Mouse (Mus musculus) neural tube, embryonic 14.5 days (tissue): Measurements from ENCODE around the gene Fev. TPM values are rescaled to one million over a fixed set of nuclear protein-coding genes. Genes with fewer than 3 reads are reported as not detected.

Source experiments
- ATAC-seq: fragments of 200-750 bp; cut with Nextera tagmentation; 2 replicates; pipeline ENCODE4 v1.8.0; 2017; ENCODE audit warnings: low read depth, mild to moderate bottlenecking, moderate TSS enrichment, moderate library complexity
- H3K27ac ChIP-seq: fragments of 300-500 bp; sonication (generic); 2 replicates; pipeline ENCODE4 v1.5.1; 2014; ENCODE audit warnings: low read depth, mild to moderate bottlenecking, control low read depth, low read length, moderate library complexity, mixed read lengths
- H3K27me3 ChIP-seq: fragments of 300-500 bp; sonication (generic); 2 replicates; pipeline ENCODE4 v1.6.1; 2014; ENCODE audit warnings: low read length; ENCODE audit not compliant: control insufficient read depth, insufficient read depth
- H3K36me3 ChIP-seq: fragments of 300-500 bp; sonication (generic); 2 replicates; pipeline ENCODE4 v1.6.1; 2014; ENCODE audit warnings: low read length, mixed read lengths; ENCODE audit not compliant: control insufficient read depth, insufficient read depth
- H3K4me1 ChIP-seq: fragments of 300-500 bp; sonication (generic); 2 replicates; pipeline ENCODE4 v1.6.1; 2014; ENCODE audit warnings: low read length; ENCODE audit not compliant: control insufficient read depth, insufficient read depth
- H3K4me2 ChIP-seq: fragments of 300-500 bp; sonication (generic); 2 replicates; pipeline ENCODE4 v1.6.1; 2014; ENCODE audit warnings: mild to moderate bottlenecking, low read depth, low read length, control low read depth
- H3K4me3 ChIP-seq: fragments of 300-500 bp; sonication (generic); 2 replicates; pipeline ENCODE4 v1.5.1; 2014; ENCODE audit warnings: low read depth, low read length, control low read depth, mixed read lengths
- H3K9ac ChIP-seq: fragments of 300-500 bp; sonication (generic); replicated peaks from 2 replicates; pipeline ENCODE4 v1.6.1; 2014; ENCODE audit warnings: low read depth, mild to moderate bottlenecking, control low read depth, low read length, mixed read lengths
- H3K9me3 ChIP-seq: fragments of 300-500 bp; sonication (generic); 2 replicates; pipeline ENCODE4 v1.6.1; 2016; ENCODE audit warnings: low read length; ENCODE audit not compliant: control insufficient read depth
- WGBS: fragments of 180-500 bp; shearing (Covaris S2); extraction: QIAGEN DNeasy Blood & Tissue Kit; methylation state at CpG from one replicate; pipeline ENCODE4 v1.1.7; 2014; 5-methylcytosine and 5-hydroxymethylcytosine counted together
- polyA plus RNA-seq: library from polyadenylated mRNA; unstranded; fragments of >200 nt; fragmentation: Nextera tagmentation; extraction: Ambion mirVana; gene quantifications from 2 replicates; pipeline ENCODE4 v1.2.1, GENCODE M21; 2014

The Fev gene
- not detected in 2 replicates for polyA plus RNA-seq

- WGBS, result under 1% methylated on average over 41 of the region's 43 CpGs
- no peaks in the 10 kb centered on the region for H3K36me3 ChIP-seq
- peaks cover 64% of the 10 kb centered on the region for H3K27me3 ChIP-seq
- no peaks in the 10 kb centered on the region for H3K9me3 ChIP-seq
- no peak within 1 kb of the TSS for H3K9ac ChIP-seq
- H3K4me2 ChIP-seq, result peak within 1 kb of the TSS; percentile 27
- H3K4me3 ChIP-seq, result peak within 1 kb of the TSS; percentile 8; the same call in 1 of the 2 replicates
- no peak within 1 kb of the TSS for H3K27ac ChIP-seq
- H3K4me1 ChIP-seq, result peaks cover 21% of the 10 kb centered on the region
- ATAC-seq, result no peak
Measured at GRCm38 (mm10) chr1:74885369-74886042, at the start of gene Fev. Gene Fev, minus strand, starts transcription at chr1:74885419.

- ATAC-seq, result no peak
- no peaks in the 10 kb centered on the region for H3K9me3 ChIP-seq
- H3K4me2 ChIP-seq, result no peak overlapping the region
- WGBS, result 85% methylated on average over 9 of the region's 9 CpGs
- H3K9ac ChIP-seq, result no peak overlapping the region
- H3K36me3 ChIP-seq, result no peaks in the 10 kb centered on the region
- H3K4me1 ChIP-seq, result no peaks in the 10 kb centered on the region
- H3K27me3 ChIP-seq, result no peaks in the 10 kb centered on the region
- no peak overlapping the region for H3K27ac ChIP-seq
- no peak overlapping the region for H3K4me3 ChIP-seq
Measured at GRCm38 (mm10) chr1:74927621-74928296, 42.5 kb upstream of the Fev start.

DNA sequence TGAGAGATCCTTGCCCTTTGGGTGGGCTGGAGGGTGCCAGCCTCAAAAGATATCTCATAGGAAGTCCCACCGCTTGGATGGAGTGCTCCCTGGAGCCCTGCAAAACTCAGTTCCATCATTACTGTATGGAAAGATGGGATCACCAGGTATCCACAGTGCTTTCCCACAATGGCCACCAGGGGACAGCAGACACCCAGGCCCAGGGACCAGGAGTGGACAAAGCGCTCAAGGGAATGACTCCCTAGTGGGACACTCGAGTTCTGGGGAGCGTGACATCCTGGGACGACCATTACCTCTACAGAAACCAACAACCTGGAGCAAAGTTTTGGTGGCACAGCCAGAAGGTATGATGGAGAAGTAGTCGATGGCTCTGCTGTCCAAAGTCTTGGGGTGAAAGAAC, 41.5 kb upstream of the Fev start:
- ATAC-seq, result no peak
- WGBS, result 39% methylated on average over 6 of the region's 6 CpGs
- no peaks in the 10 kb centered on the region for H3K9me3 ChIP-seq
- no peak overlapping the region for H3K9ac ChIP-seq
- H3K4me1 ChIP-seq, result no peaks in the 10 kb centered on the region
- no peaks in the 10 kb centered on the region for H3K27me3 ChIP-seq
- no peak overlapping the region for H3K4me3 ChIP-seq
- H3K27ac ChIP-seq, result no peak overlapping the region
- no peak overlapping the region for H3K4me2 ChIP-seq
- H3K36me3 ChIP-seq, result no peaks in the 10 kb centered on the region

DNA sequence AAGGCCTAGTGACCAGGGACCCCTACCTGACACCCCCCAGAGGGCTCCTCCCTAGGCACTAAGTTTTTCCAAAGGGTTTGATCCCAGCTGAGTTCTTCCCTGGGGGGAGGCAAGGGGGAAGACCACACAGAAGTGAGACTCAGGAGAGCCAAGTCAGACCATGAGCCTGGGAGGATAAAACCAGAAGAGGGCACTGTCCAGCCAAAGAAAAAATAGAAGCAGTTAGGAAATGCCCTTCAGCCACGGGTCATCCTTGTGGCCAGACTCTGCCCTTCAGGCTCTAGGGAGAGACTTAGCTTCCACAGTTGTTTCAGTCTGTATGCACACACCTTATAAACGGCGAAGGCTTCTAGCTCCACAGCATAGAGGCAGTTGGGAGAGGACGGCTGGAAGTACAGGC, 39.2 kb upstream of the Fev start:
- H3K4me1 ChIP-seq, result no peaks in the 10 kb centered on the region
- H3K9me3 ChIP-seq, result no peaks in the 10 kb centered on the region
- H3K36me3 ChIP-seq, result no peaks in the 10 kb centered on the region
- no peak overlapping the region for H3K9ac ChIP-seq
- H3K4me2 ChIP-seq, result no peak overlapping the region
- no peak overlapping the region for H3K4me3 ChIP-seq
- WGBS, result 70% methylated on average over 4 of the region's 4 CpGs
- H3K27me3 ChIP-seq, result no peaks in the 10 kb centered on the region
- H3K27ac ChIP-seq, result no peak overlapping the region
- no peak for ATAC-seq

DNA sequence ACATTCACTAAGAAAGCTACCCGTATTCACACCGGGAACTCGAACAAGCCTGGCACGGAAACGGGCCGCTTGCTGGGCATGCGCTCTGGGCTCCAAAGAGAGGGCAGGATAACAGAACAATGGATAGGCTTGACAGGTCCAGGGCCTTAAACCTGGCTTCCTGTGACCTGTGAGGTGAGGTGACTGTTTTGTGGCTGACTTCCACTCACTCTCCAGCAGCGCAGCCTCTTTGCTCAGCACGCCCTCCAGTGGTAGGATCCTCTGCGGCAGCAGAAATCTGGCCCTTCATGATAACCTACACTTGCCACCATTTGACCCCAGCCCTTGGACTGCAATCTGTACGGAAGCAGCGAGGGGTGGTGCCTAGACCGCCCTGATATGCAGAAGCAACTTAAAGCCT, 30.5 kb upstream of the Fev start:
- H3K4me3 ChIP-seq, result no peak overlapping the region
- H3K36me3 ChIP-seq, result no peaks in the 10 kb centered on the region
- no peak overlapping the region for H3K9ac ChIP-seq
- no peak for ATAC-seq
- no peaks in the 10 kb centered on the region for H3K9me3 ChIP-seq
- H3K4me1 ChIP-seq, result no peaks in the 10 kb centered on the region
- H3K4me2 ChIP-seq, result no peak overlapping the region
- no peaks in the 10 kb centered on the region for H3K27me3 ChIP-seq
- H3K27ac ChIP-seq, result no peak overlapping the region
- WGBS, result 26% methylated on average over 13 of the region's 13 CpGs

- no peak overlapping the region for H3K9ac ChIP-seq
- no peak for ATAC-seq
- H3K4me3 ChIP-seq, result no peak overlapping the region
- H3K27me3 ChIP-seq, result peaks cover 33% of the 10 kb centered on the region
- H3K9me3 ChIP-seq, result no peaks in the 10 kb centered on the region
- H3K27ac ChIP-seq, result no peak overlapping the region
- H3K4me1 ChIP-seq, result 0 out of 2 replicates have a peak, but pooled peaks cover 6% of the 10 kb centered on the region
- no peak overlapping the region for H3K4me2 ChIP-seq
- no peaks in the 10 kb centered on the region for H3K36me3 ChIP-seq
- WGBS, result 16% methylated on average over 6 of the region's 6 CpGs
Measured at GRCm38 (mm10) chr1:74902191-74902590, 17.0 kb upstream of the Fev start.

- no peak overlapping the region for H3K4me3 ChIP-seq
- no peaks in the 10 kb centered on the region for H3K9me3 ChIP-seq
- no peak for ATAC-seq
- H3K27me3 ChIP-seq, result peaks cover 36% of the 10 kb centered on the region
- H3K36me3 ChIP-seq, result no peaks in the 10 kb centered on the region
- no peak overlapping the region for H3K27ac ChIP-seq
- WGBS, result 5% methylated on average over 3 of the region's 3 CpGs
- H3K4me2 ChIP-seq, result no peak overlapping the region
- H3K9ac ChIP-seq, result no peak overlapping the region
- 0 out of 2 replicates have a peak, but pooled peaks cover 6% of the 10 kb centered on the region for H3K4me1 ChIP-seq
Measured at GRCm38 (mm10) chr1:74901686-74902085, 16.5 kb upstream of the Fev start.

DNA sequence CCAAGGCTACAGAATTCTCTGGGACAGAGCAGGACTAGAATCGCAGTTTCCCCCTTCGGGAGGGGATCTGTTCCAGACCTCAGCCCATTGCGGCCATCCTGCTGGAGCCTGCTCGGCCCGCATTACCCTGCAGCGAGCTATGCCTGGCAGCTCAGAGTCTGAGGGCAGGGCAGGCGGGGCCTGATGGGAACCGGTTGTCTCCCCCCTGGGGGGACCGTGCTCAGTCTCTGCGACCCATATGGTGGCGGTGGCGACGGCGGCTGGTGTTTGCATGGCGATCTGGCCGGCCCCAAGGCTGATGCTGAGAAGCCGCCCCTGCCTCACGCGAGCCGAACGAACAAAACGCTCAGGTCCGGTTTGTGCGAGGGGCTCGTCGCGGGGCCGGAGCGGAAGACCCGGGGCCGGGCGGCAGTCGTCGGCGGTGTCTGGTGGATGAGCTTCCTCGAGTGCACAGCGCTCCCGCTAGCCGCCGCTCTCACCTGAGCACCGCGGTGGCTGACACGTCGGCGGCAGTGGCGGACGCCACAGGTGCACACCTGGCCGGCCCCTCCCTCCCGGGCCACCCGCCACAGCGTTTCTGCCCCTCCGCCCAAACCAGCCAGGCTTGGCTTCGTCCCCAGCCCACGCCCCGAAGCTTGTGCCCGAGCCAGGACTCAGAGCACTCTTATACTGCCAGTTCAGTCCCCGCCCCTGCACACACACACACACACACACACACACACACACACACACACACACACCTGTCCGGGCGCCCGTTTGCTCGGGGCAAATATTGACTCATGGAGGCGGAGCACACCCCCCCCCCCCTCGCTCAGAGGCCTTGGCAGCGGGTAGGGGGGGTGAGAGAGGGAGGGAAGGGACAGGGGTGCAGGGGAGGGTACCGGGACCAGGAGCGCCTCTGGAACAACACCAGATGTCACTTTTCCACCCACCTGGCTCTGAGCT, 15.4 kb upstream of the Fev start:
- 2% methylated on average over 61 of the region's 66 CpGs for WGBS

More for the DNA sequence above, 15.4 kb upstream of the Fev start:
- peaks cover 39% of the 10 kb centered on the region for H3K27me3 ChIP-seq
- no peak; the same call in 1 of the 2 replicates for ATAC-seq
- H3K4me1 ChIP-seq, result 0 out of 2 replicates have a peak, but pooled peaks cover 6% of the 10 kb centered on the region
- H3K4me3 ChIP-seq, result peak overlapping the region; percentile 25
- peak overlapping the region; percentile 32; the same call in 1 of the 2 replicates for H3K9ac ChIP-seq
- no peaks in the 10 kb centered on the region for H3K36me3 ChIP-seq
- H3K4me2 ChIP-seq, result peak overlapping the region; percentile 45
- no peaks in the 10 kb centered on the region for H3K9me3 ChIP-seq
- no peak overlapping the region for H3K27ac ChIP-seq
